Mouse (Mus musculus): ENCODE results near the gene Cadm3.

DNA sequence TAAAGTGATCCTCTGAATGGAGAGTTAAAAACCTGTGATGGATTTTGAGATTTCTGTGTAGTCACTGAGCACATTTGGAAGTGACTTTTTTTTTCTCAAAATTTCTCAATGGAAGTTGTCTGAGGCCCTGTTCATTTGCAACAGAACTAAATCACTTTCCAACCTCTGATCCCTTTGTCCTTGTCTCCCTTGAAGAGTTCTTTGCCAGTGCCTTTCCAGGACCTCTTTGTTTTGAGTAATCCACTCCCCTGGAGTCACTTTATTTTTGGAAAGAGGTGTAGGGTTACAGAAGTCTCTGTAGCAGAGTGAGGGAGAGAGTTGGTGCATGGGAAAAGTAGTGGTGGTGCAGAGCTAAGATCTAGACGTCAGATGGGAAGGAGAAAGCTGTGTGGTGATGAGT, 19.0 kb downstream of the Cadm3 start:
- no peak for TF ChIP-seq CTCF (IDR thresholded peaks at IDR 0.05; ENCODE audit: low read depth, low read length)
- TF ChIP-seq GATA2 (IDR thresholded peaks at IDR 0.05; ENCODE audit: borderline replicate concordance, low read depth, low read length): no peak
- TF ChIP-seq POLR2AphosphoS5 (IDR thresholded peaks at IDR 0.05; ENCODE audit: insufficient replicate concordance, low read depth, low read length): no peak
